Mouse (Mus musculus) erythroblast, embryonic 14.5 days (primary cell): ENCODE results near the gene Rasgef1a.

Experiments used
- GATA1 ChIP-seq: IDR thresholded peaks from 2 replicates; pipeline ENCODE4 v1.6.1; 2012; ENCODE audit warnings: low read length, inconsistent platforms, mixed read lengths
- TAL1 ChIP-seq: IDR thresholded peaks from 3 replicates; pipeline ENCODE4 v1.6.1; 2012; ENCODE audit warnings: low read length, inconsistent platforms, mixed read lengths

- no peak for TF ChIP-seq TAL1
- no peak for TF ChIP-seq GATA1
These were observed 55.2 kb downstream of the Rasgef1a start for GRCm38 (mm10) chr6:118066199-118067081.
